Comparison of ENCODE assay signal across 15 mouse cellular contexts in the genomic region with DNA sequence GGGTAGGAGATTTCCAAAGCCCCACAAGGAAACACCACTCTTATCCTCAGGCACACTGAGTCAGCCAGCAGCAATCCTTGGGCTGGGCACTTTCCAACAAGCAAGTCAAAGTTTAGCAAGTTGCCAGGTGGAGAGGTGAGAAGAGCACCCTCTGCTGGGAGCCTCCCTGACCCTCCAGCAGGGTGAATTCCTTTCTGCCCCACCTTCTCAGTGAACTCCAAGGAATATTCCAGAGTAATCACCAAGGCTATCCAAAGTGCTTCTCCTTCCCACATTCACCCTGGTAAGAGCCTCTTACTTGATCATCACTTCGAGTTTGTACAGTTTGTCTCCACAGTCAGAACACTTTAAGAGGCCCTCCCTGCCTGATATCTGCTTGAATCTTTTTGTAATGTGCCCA.
A peak's percentile ranks its signal among the peaks of the same experiment; 100 is the strongest.
DNase-seq lines count a peak whose midpoint lies in the region; ATAC-seq and TF ChIP-seq lines count a peak whose summit lies in the region.
"Had no signal": no experiment of that assay in that cellular context is flagged by ENCODE, and none has a peak within 500 bp of the region (broad histone marks: within the 10 kb centered on the region; RNA-seq: fewer than 3 reads in every experiment).

No protein-coding gene starts in this region.

- no peak overlapping the region for H3K4me3 ChIP-seq in kidney, embryonic 15.5 days (replicated peaks)
- H3K4me3 ChIP-seq in lung, postnatal 0 days (ENCODE audit: low read depth, low read length), result no peak overlapping the region
- H3K4me3 ChIP-seq: hindbrain, embryonic 10.5 days; limb, embryonic 15.5 days; midbrain, embryonic 10.5 days; neural tube, embryonic 13.5 days had no signal

- 86% methylated on average over 1 of the region's 1 CpGs for WGBS in kidney, embryonic 15.5 days
- WGBS in lung, postnatal 0 days, result 57% methylated on average over 1 of the region's 1 CpGs

- ATAC-seq in CD4-positive, CD25-positive, alpha-beta regulatory T cell, adult 4 months, result no peak
- no peak for ATAC-seq in kidney, embryonic 15.5 days (replicated peaks; ENCODE audit: low FRiP score)
- ATAC-seq in lung, postnatal 0 days, result peak; percentile 60

- peak; percentile 61 for TF ChIP-seq CTCF in lung, postnatal 0 days (IDR thresholded peaks at IDR 0.05)

- no peak overlapping the region for H3K4me2 ChIP-seq in kidney, embryonic 15.5 days
- no peak overlapping the region for H3K4me2 ChIP-seq in lung, postnatal 0 days (replicated peaks; ENCODE audit: low read depth, low read length)
- H3K4me2 ChIP-seq: limb, embryonic 15.5 days; neural tube, embryonic 13.5 days had no signal

- DNase-seq in CD4-positive, CD25-positive, alpha-beta regulatory T cell, adult 2 months (ENCODE audit: low read depth, low spot score), result peak; percentile 1
- DNase-seq in kidney, adult 9 months, result peak; percentile 36
- DNase-seq in NIH3T3 (ENCODE audit: low read depth), result peak; percentile 77
- DNase-seq in lung, postnatal 0 days (ENCODE audit: low spot score), result peak; percentile 45
- no peak for DNase-seq in frontal cortex, adult 2 months (ENCODE audit: extremely low spot score in 1 of 2, low spot score in 1 of 2)
- no peak for DNase-seq in cerebellum, postnatal 36 days
- DNase-seq: cerebellum, adult 9-10 months; layer of hippocampus, adult 9-11 months; thymus, postnatal 14 days had no signal

- TF ChIP-seq EP300 in lung, postnatal 0 days (IDR thresholded peaks at IDR 0.05), result peak; percentile 95

- H3K9ac ChIP-seq in kidney, embryonic 15.5 days, result no peak overlapping the region
- no peak overlapping the region for H3K9ac ChIP-seq in lung, postnatal 0 days (replicated peaks; ENCODE audit: low read depth)
- H3K9ac ChIP-seq: limb, embryonic 15.5 days; neural tube, embryonic 13.5 days had no signal

- no peak overlapping the region for H3K27ac ChIP-seq in kidney, embryonic 15.5 days
- no peak overlapping the region for H3K27ac ChIP-seq in lung, postnatal 0 days (ENCODE audit: low read length)
- H3K27ac ChIP-seq: hindbrain, embryonic 10.5 days; limb, embryonic 15.5 days; midbrain, embryonic 10.5 days; neural tube, embryonic 13.5 days had no signal

- H3K9me3 ChIP-seq in kidney, embryonic 15.5 days (replicated peaks), result no peaks in the 10 kb centered on the region
- no peaks in the 10 kb centered on the region for H3K9me3 ChIP-seq in lung, postnatal 0 days (ENCODE audit: low read length)
- H3K9me3 ChIP-seq: hindbrain, embryonic 10.5 days; limb, embryonic 15.5 days; midbrain, embryonic 10.5 days; neural tube, embryonic 13.5 days had no signal

- no peaks in the 10 kb centered on the region for H3K27me3 ChIP-seq in kidney, embryonic 15.5 days
- no peaks in the 10 kb centered on the region for H3K27me3 ChIP-seq in lung, postnatal 0 days (replicated peaks; ENCODE audit: insufficient read depth, low read length)
- H3K27me3 ChIP-seq: limb, embryonic 15.5 days; neural tube, embryonic 13.5 days had no signal

- H3K4me1 ChIP-seq in kidney, embryonic 15.5 days, result no peaks in the 10 kb centered on the region
- no peaks in the 10 kb centered on the region for H3K4me1 ChIP-seq in lung, postnatal 0 days (ENCODE audit: insufficient read depth, low read depth, low read length)
- H3K4me1 ChIP-seq: hindbrain, embryonic 10.5 days; limb, embryonic 15.5 days; midbrain, embryonic 10.5 days; neural tube, embryonic 13.5 days had no signal

- no peaks in the 10 kb centered on the region for H3K36me3 ChIP-seq in kidney, embryonic 15.5 days
- no peaks in the 10 kb centered on the region for H3K36me3 ChIP-seq in lung, postnatal 0 days (ENCODE audit: insufficient read depth, low read length)
- H3K36me3 ChIP-seq: hindbrain, embryonic 10.5 days; limb, embryonic 15.5 days; midbrain, embryonic 10.5 days; neural tube, embryonic 13.5 days had no signal

Comparison
In these comparisons a context has a peak if more than half of its experiments do, and no peak if none do; other contexts are left out.
1. DNase-seq: peak in CD4-positive, CD25-positive, alpha-beta regulatory T cell, adult 2 months (single experiment), kidney, adult 9 months (single experiment), NIH3T3 (single experiment) and lung, postnatal 0 days (single experiment); none in frontal cortex, adult 2 months (0 of 2) and cerebellum, postnatal 36 days (0 of 2).